Mouse (Mus musculus) liver, embryonic 14.5 days (tissue): ENCODE measurements around the gene Tmem120b.

Experiments used
- CTCF ChIP-seq: IDR thresholded peaks from 2 replicates; pipeline ENCODE4 v1.5.1; 2016; ENCODE audit warnings: antibody characterized with exemption, low read depth, control low read depth
- EP300 ChIP-seq: IDR thresholded peaks from 2 replicates; pipeline ENCODE4 v1.6.1; 2016; ENCODE audit warnings: antibody characterized with exemption, low read depth

DNA sequence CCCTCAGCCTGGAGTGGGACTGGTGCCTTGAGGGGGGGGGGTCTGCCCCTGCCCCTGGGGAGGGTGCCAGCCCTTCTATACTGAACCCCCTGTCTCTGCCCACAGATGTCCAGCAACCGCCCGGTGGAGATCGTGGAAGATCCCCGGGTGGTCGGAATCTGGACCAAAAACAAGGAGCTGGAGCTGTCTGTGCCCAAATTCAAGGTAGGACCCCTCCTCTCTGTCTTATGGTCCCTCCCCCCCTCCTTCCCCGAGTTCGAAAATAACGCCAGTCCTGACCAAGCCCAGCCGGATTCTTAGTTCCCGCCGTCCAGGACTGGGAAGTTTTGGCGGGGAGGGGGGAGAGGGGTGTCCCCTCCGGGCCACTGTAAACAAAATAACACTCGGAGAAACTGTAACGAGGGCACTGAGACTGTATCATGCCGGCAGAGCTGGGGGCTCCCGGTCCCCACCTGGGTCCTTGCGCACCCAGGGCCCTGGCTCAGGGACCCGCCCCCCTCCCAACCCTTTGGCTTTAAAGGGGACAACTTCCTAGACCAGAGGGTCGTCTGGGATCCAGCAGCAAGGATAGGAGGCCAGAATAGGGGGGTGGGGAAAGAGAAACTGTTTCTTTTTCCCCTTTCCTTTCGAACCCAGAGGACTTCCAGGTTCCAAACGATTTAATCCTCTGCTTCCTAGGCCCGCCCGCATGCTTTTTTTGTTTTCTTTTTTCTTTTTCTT lies 75.2 kb downstream of the Tmem120b start:
- TF ChIP-seq CTCF, result no peak
- TF ChIP-seq EP300, result no peak
